Mouse (Mus musculus): ENCODE results near the gene Pgpep1l.
"Not testable (repeated sequence)": the region's sequence is repeated elsewhere in the genome, so short reads cannot be mapped to it uniquely, and the experiment has no call there.

The Pgpep1l gene

GRCm38 (mm10) chr7:68264028-68264453 lies at the start of gene Pgpep1l:
Pgpep1l (minus strand) TSS chr7:68264233.
- no peak for DNase-seq (ENCODE audit: low read depth, low spot score)

- no peak for DNase-seq (ENCODE audit: low read depth, low spot score)
Observed at GRCm38 (mm10) chr7:68313038-68313782, 49.2 kb upstream of the Pgpep1l start.

- DNase-seq (ENCODE audit: low read depth, low spot score), result no peak
Observed at GRCm38 (mm10) chr7:68312395-68312794, 48.4 kb upstream of the Pgpep1l start.

- DNase-seq (ENCODE audit: low read depth, low spot score), result no peak
Observed at GRCm38 (mm10) chr7:68311469-68311868, 47.4 kb upstream of the Pgpep1l start.

GRCm38 (mm10) chr7:68306756-68307155 lies 42.7 kb upstream of the Pgpep1l start:
- DNase-seq (ENCODE audit: low read depth, low spot score), result no peak

GRCm38 (mm10) chr7:68305781-68306575 lies 41.9 kb upstream of the Pgpep1l start:
- no peak for DNase-seq (ENCODE audit: low read depth, low spot score)

GRCm38 (mm10) chr7:68303685-68304084 lies 39.7 kb upstream of the Pgpep1l start:
- no peak for DNase-seq (ENCODE audit: low read depth, low spot score)

- DNase-seq (ENCODE audit: low read depth, low spot score), result peak; percentile 73
Observed at GRCm38 (mm10) chr7:68302586-68303433, 38.8 kb upstream of the Pgpep1l start.

GRCm38 (mm10) chr7:68301160-68301559 lies 37.1 kb upstream of the Pgpep1l start:
- DNase-seq (ENCODE audit: low read depth, low spot score), result no peak

GRCm38 (mm10) chr7:68298381-68299076 lies 34.5 kb upstream of the Pgpep1l start:
- DNase-seq (ENCODE audit: low read depth, low spot score), result no peak

- DNase-seq (ENCODE audit: low read depth, low spot score), result no peak
Observed at GRCm38 (mm10) chr7:68296487-68296886, 32.5 kb upstream of the Pgpep1l start.

- no peak for DNase-seq (ENCODE audit: low read depth, low spot score)
Observed at GRCm38 (mm10) chr7:68293997-68294789, 30.2 kb upstream of the Pgpep1l start.

GRCm38 (mm10) chr7:68291603-68292002 lies 27.6 kb upstream of the Pgpep1l start:
- DNase-seq (ENCODE audit: low read depth, low spot score), result no peak

- DNase-seq (ENCODE audit: low read depth, low spot score), result no peak
Observed at GRCm38 (mm10) chr7:68289081-68289480, 25.0 kb upstream of the Pgpep1l start.

- not testable (repeated sequence) for DNase-seq (ENCODE audit: low read depth, low spot score)
Observed at GRCm38 (mm10) chr7:68288000-68288399, 24.0 kb upstream of the Pgpep1l start.

- no peak for DNase-seq (ENCODE audit: low read depth, low spot score)
Observed at GRCm38 (mm10) chr7:68287582-68287981, 23.5 kb upstream of the Pgpep1l start.

GRCm38 (mm10) chr7:68286526-68287481 lies 22.8 kb upstream of the Pgpep1l start:
- no peak for DNase-seq (ENCODE audit: low read depth, low spot score)

- DNase-seq (ENCODE audit: low read depth, low spot score), result no peak
Observed at GRCm38 (mm10) chr7:68285851-68286298, 21.8 kb upstream of the Pgpep1l start.

- no peak for DNase-seq (ENCODE audit: low read depth, low spot score)
Observed at GRCm38 (mm10) chr7:68283776-68284175, 19.7 kb upstream of the Pgpep1l start.
